Mouse (Mus musculus) neural tube, embryonic 15.5 days (tissue): ENCODE results near the gene Rpl35. TPM values are rescaled to one million over a fixed set of nuclear protein-coding genes. Genes with fewer than 3 reads are reported as not detected.
A peak's percentile ranks its signal among the peaks of the same experiment; 100 is the strongest.

ENCODE experiments used
- ATAC-seq: fragments of 200-750 bp; cut with Nextera tagmentation; 2 replicates; pipeline ENCODE4 v1.8.0; 2017; ENCODE audit warnings: mild to moderate bottlenecking, moderate TSS enrichment, moderate library complexity; ENCODE audit not compliant: low FRiP score
- H3K27ac ChIP-seq: fragments of 300-500 bp; sonication (generic); replicated peaks from 2 replicates; pipeline ENCODE4 v1.5.1; 2015; ENCODE audit warnings: mild to moderate bottlenecking, inconsistent platforms
- H3K27me3 ChIP-seq: fragments of 300-500 bp; sonication (generic); replicated peaks from 2 replicates; pipeline ENCODE4 v1.6.1; 2015; ENCODE audit warnings: inconsistent platforms
- H3K36me3 ChIP-seq: fragments of 300-500 bp; sonication (generic); 2 replicates; pipeline ENCODE4 v1.6.1; 2015; ENCODE audit warnings: inconsistent platforms
- H3K4me1 ChIP-seq: fragments of 300-500 bp; sonication (generic); 2 replicates; pipeline ENCODE4 v1.6.1; 2015; ENCODE audit warnings: inconsistent platforms
- H3K4me2 ChIP-seq: fragments of 300-500 bp; sonication (generic); 2 replicates; pipeline ENCODE4 v1.6.1; 2015; ENCODE audit warnings: inconsistent platforms, mild to moderate bottlenecking, moderate library complexity
- H3K4me3 ChIP-seq: fragments of 300-500 bp; sonication (generic); replicated peaks from 2 replicates; pipeline ENCODE4 v1.5.1; 2015; ENCODE audit warnings: mild to moderate bottlenecking, inconsistent platforms
- H3K9ac ChIP-seq: fragments of 300-500 bp; sonication (generic); replicated peaks from 2 replicates; pipeline ENCODE4 v1.6.1; 2015; ENCODE audit warnings: mild to moderate bottlenecking, inconsistent platforms
- H3K9me3 ChIP-seq: fragments of 300-500 bp; sonication (generic); replicated peaks from 2 replicates; pipeline ENCODE4 v1.6.1; 2016; ENCODE audit warnings: inconsistent platforms
- WGBS: fragments of 180-500 bp; shearing (Covaris S2); methylation state at CpG from one replicate; pipeline ENCODE4 v1.1.7; 2015; ENCODE audit warnings: mixed read lengths; 5-methylcytosine and 5-hydroxymethylcytosine counted together
- polyA plus RNA-seq: library from polyadenylated mRNA; unstranded; fragments of >200 nt; fragmentation: Nextera tagmentation; extraction: Ambion mirVana; gene quantifications from 2 replicates; pipeline ENCODE4 v1.2.1, GENCODE M21; 2015

Gene Rpl35
- polyA plus RNA-seq, 1 experiment from 2014 or later: 636 TPM

- Histone ChIP-seq H3K27ac (no peak overlapping the region), H3K9me3 (no peaks in the 10 kb centered on the region)
- 37% methylated on average over 2 of the region's 2 CpGs for WGBS
These were observed 32.2 kb downstream of the Rpl35 start for GRCm38 (mm10) chr2:38973223-38973622.

GRCm38 (mm10) chr2:38970057-38970456, 35.4 kb downstream of the Rpl35 start:
- no peak for ATAC-seq
- H3K27ac ChIP-seq: no peak overlapping the region
- 75% methylated on average over 5 of the region's 5 CpGs for WGBS
- no peak overlapping the region for H3K4me2 ChIP-seq
- no peaks in the 10 kb centered on the region for H3K9me3 ChIP-seq
- no peaks in the 10 kb centered on the region for H3K4me1 ChIP-seq
- no peak overlapping the region for H3K9ac ChIP-seq
- no peaks in the 10 kb centered on the region for H3K36me3 ChIP-seq
- no peak overlapping the region for H3K4me3 ChIP-seq
- no peaks in the 10 kb centered on the region for H3K27me3 ChIP-seq

More at GRCm38 (mm10) chr2:38973223-38973622, 32.2 kb downstream of the Rpl35 start:
- H3K27me3 ChIP-seq: no peaks in the 10 kb centered on the region
- no peak overlapping the region for H3K9ac ChIP-seq
- H3K4me2 ChIP-seq: no peak overlapping the region
- ATAC-seq: no peak
- H3K36me3 ChIP-seq: no peaks in the 10 kb centered on the region
- H3K4me1 ChIP-seq: no peaks in the 10 kb centered on the region
- no peak overlapping the region for H3K4me3 ChIP-seq

GRCm38 (mm10) chr2:38969650-38970049, 35.8 kb downstream of the Rpl35 start:
- Histone ChIP-seq H3K9ac (no peak overlapping the region), H3K4me3 (no peak overlapping the region), H3K4me1 (no peaks in the 10 kb centered on the region), H3K27me3 (no peaks in the 10 kb centered on the region), H3K27ac (no peak overlapping the region), H3K36me3 (no peaks in the 10 kb centered on the region), H3K4me2 (no peak overlapping the region), H3K9me3 (no peaks in the 10 kb centered on the region)
- no peak for ATAC-seq
- WGBS: 93% methylated on average over 2 of the region's 2 CpGs

GRCm38 (mm10) chr2:38964198-38964597, 41.2 kb downstream of the Rpl35 start:
- 21% methylated on average over 4 of the region's 4 CpGs for WGBS
- peak; percentile 47; the same call in 1 of the 2 replicates for ATAC-seq
- Histone ChIP-seq H3K4me2 (no peak overlapping the region), H3K9ac (no peak overlapping the region), H3K4me1 (peaks cover 3% of the 10 kb centered on the region), H3K36me3 (no peaks in the 10 kb centered on the region), H3K27me3 (no peaks in the 10 kb centered on the region), H3K4me3 (no peak overlapping the region), H3K27ac (0 out of 2 replicates have a peak overlapping the region, but pooled peaks have one; percentile 13), H3K9me3 (no peaks in the 10 kb centered on the region)

- no peak for ATAC-seq
- H3K4me1 ChIP-seq: 0 out of 2 replicates have a peak, but pooled peaks cover 3% of the 10 kb centered on the region
- H3K27me3 ChIP-seq: no peaks in the 10 kb centered on the region
- H3K4me3 ChIP-seq: no peak overlapping the region
- no peaks in the 10 kb centered on the region for H3K9me3 ChIP-seq
- H3K4me2 ChIP-seq: no peak overlapping the region
- H3K9ac ChIP-seq: no peak overlapping the region
- no peaks in the 10 kb centered on the region for H3K36me3 ChIP-seq
- no peak overlapping the region for H3K27ac ChIP-seq
- WGBS: 90% methylated on average over 5 of the region's 5 CpGs
These were observed 47.7 kb downstream of the Rpl35 start for GRCm38 (mm10) chr2:38957671-38958223.

- no peak overlapping the region for H3K4me2 ChIP-seq
- no peak overlapping the region for H3K4me3 ChIP-seq
- WGBS: 69% methylated on average over 2 of the region's 2 CpGs
- H3K27ac ChIP-seq: no peak overlapping the region
- no peak overlapping the region for H3K9ac ChIP-seq
- H3K36me3 ChIP-seq: no peaks in the 10 kb centered on the region
- no peaks in the 10 kb centered on the region for H3K9me3 ChIP-seq
- H3K4me1 ChIP-seq: 0 out of 2 replicates have a peak, but pooled peaks cover 3% of the 10 kb centered on the region
- ATAC-seq: no peak
- no peaks in the 10 kb centered on the region for H3K27me3 ChIP-seq
These were observed 49.4 kb downstream of the Rpl35 start for GRCm38 (mm10) chr2:38956062-38956461.

GRCm38 (mm10) chr2:38953152-38953883, 52.1 kb downstream of the Rpl35 start:
- H3K27ac ChIP-seq: no peak overlapping the region
- H3K4me2 ChIP-seq: no peak overlapping the region
- no peak overlapping the region for H3K4me3 ChIP-seq
- peaks cover 3% of the 10 kb centered on the region; the same call in 1 of the 2 replicates for H3K4me1 ChIP-seq
- H3K9ac ChIP-seq: no peak overlapping the region
- no peaks in the 10 kb centered on the region for H3K36me3 ChIP-seq
- no peaks in the 10 kb centered on the region for H3K9me3 ChIP-seq
- WGBS: 75% methylated on average over 5 of the region's 5 CpGs
- H3K27me3 ChIP-seq: no peaks in the 10 kb centered on the region
- ATAC-seq: no peak

Other genes with a start within 250 kb of the Rpl35 start
- 2.3 TPM in 2 replicates for gene Nr6a1, start 77.9 kb downstream of the Rpl35 start, polyA plus RNA-seq
- 7.1 and 8.4 TPM in 2 replicates for gene Olfml2a, start 73.6 kb downstream of the Rpl35 start, polyA plus RNA-seq
- gene Wdr38, start 8.1 kb downstream of the Rpl35 start, polyA plus RNA-seq: 1.6 and 1.8 TPM in 2 replicates
- gene Arpc5l, start 276 bp downstream of the Rpl35 start, polyA plus RNA-seq: 146 and 156 TPM in 2 replicates
- gene Golga1, start 59.9 kb upstream of the Rpl35 start, polyA plus RNA-seq: 27.9 and 28.9 TPM in 2 replicates
- gene Scai, start 185.1 kb upstream of the Rpl35 start, polyA plus RNA-seq: 16.5 and 17.6 TPM in 2 replicates
- gene Ppp6c, start 220.8 kb upstream of the Rpl35 start, polyA plus RNA-seq: 67.1 and 73.5 TPM in 2 replicates